8 mouse cellular contexts compared by ENCODE assay signal in the genomic region with DNA sequence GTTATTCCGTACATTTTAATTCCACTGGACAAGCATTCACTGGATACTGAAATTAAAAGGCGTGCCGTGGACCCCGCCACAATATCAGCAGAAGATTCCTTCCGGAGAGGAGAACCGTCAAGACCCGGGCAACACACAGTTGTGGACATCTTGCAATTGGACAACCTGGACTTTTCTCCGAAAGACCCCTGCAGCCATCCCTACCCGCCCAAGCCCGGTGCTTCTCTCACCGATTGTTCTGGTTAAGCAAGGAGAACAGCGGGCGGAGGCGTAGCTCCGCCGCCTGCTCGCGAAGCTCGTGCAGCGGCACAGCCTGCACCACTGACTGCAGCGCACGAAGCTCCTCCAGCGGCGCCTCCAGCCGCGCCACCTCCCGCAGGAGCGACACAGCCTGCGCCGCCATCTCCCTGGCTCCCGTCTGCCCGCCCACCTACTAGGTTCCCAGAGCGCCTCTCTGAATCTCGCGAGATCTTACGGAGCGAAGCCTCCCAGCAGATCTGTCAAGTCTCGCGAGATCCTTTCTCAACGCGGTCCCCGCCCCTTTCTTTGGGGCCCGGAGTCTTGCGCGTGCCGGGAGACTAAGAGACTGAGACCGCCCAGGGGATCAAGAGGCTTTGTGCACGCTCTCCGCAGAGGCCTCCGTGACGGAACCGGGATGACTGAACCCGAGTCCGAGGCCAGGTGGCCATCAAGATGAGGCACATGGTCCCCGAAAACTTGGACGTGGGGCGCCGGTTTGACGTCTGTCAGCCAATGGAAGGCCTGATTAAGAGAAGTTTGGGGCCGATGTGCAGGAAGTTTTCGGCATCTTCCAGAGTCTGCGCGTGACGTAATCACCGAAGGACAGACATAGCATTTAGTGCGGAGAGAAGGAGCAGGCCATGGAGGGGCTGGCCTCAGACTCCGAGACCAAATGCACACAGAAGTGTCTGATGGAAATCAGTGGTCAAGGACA. TPM values are rescaled to one million over a fixed set of nuclear protein-coding genes. Genes with fewer than 3 reads are reported as not detected.
A peak's percentile ranks its signal among the peaks of the same experiment; 100 is the strongest.
DNase-seq lines count a peak whose midpoint lies in the region; ATAC-seq lines count a peak whose summit lies in the region.

No protein-coding gene starts in this region.

- under 1% methylated on average over 67 of the region's 67 CpGs for WGBS in heart, embryonic 13.5 days
- WGBS in liver, embryonic 12.5 days (ENCODE audit: insufficient replicate concordance) = under 1% methylated on average over 67 of the region's 67 CpGs
- under 1% methylated on average over 67 of the region's 67 CpGs for WGBS in stomach, embryonic 15.5 days

- peak overlapping the region; percentile 90 for H3K27ac ChIP-seq in brown adipose tissue, adult 24 weeks (replicated peaks; ENCODE audit: low read depth, low read length)
- H3K27ac ChIP-seq in heart, embryonic 13.5 days (replicated peaks) = peak overlapping the region; percentile 94
- peak overlapping the region; percentile 98 for H3K27ac ChIP-seq in liver, embryonic 12.5 days
- H3K27ac ChIP-seq in stomach, embryonic 15.5 days = peak overlapping the region; percentile 96

- H3K27me3 ChIP-seq in heart, embryonic 13.5 days (replicated peaks) = peaks cover 29% of the 10 kb centered on the region
- peaks cover 32% of the 10 kb centered on the region for H3K27me3 ChIP-seq in liver, embryonic 12.5 days (replicated peaks)
- no peaks in the 10 kb centered on the region for H3K27me3 ChIP-seq in stomach, embryonic 15.5 days (replicated peaks)

- peak; percentile 96 for ATAC-seq in heart, embryonic 13.5 days (ENCODE audit: extremely low read depth, insufficient number of reproducible peaks, low FRiP score, low TSS enrichment)
- peak; percentile 89 for ATAC-seq in liver, embryonic 12.5 days
- peak; percentile 92 for ATAC-seq in stomach, embryonic 15.5 days (ENCODE audit: insufficient read depth, low FRiP score, low read depth)

- peak; percentile 99 for DNase-seq in CD4-positive, CD25-positive, alpha-beta regulatory T cell, adult 2 months (ENCODE audit: low read depth, low spot score)
- peak; percentile 71 for DNase-seq in fat pad, adult 2 months (ENCODE audit: extremely low read depth, low read depth, low spot score)
- peak; percentile 96 for DNase-seq in kidney, postnatal 10 days
- peak; percentile 92 to 93 for DNase-seq in natural killer cell, adult 2 months (ENCODE audit: low spot score in 2 of 2)

- H3K36me3 ChIP-seq in heart, embryonic 13.5 days = peaks cover 6% of the 10 kb centered on the region
- H3K36me3 ChIP-seq in liver, embryonic 12.5 days = peaks cover 28% of the 10 kb centered on the region
- H3K36me3 ChIP-seq in stomach, embryonic 15.5 days = peaks cover under 1% of the 10 kb centered on the region; the same call in 1 of the 2 replicates

- H3K4me1 ChIP-seq in brown adipose tissue, adult 24 weeks (ENCODE audit: control insufficient read depth, insufficient read depth, insufficient read length, low read length) = peaks cover 4% of the 10 kb centered on the region; the same call in 1 of the 2 replicates
- H3K4me1 ChIP-seq in heart, embryonic 13.5 days = peaks cover 39% of the 10 kb centered on the region
- H3K4me1 ChIP-seq in liver, embryonic 12.5 days = peaks cover 45% of the 10 kb centered on the region
- H3K4me1 ChIP-seq in stomach, embryonic 15.5 days = peaks cover 18% of the 10 kb centered on the region; the same call in 1 of the 2 replicates

- peak overlapping the region; percentile 81 for H3K4me3 ChIP-seq in brown adipose tissue, adult 24 weeks (ENCODE audit: insufficient read depth, low read depth, low read length)
- H3K4me3 ChIP-seq in heart, embryonic 13.5 days = peak overlapping the region; percentile 93
- peak overlapping the region; percentile 86 for H3K4me3 ChIP-seq in liver, embryonic 12.5 days
- H3K4me3 ChIP-seq in stomach, embryonic 15.5 days (replicated peaks) = peak overlapping the region; percentile 92

- peak overlapping the region; percentile 85 for H3K4me2 ChIP-seq in heart, embryonic 13.5 days
- H3K4me2 ChIP-seq in liver, embryonic 12.5 days = peak overlapping the region; percentile 89
- peak overlapping the region; percentile 69 for H3K4me2 ChIP-seq in stomach, embryonic 15.5 days

- no peaks in the 10 kb centered on the region for H3K9me3 ChIP-seq in heart, embryonic 13.5 days
- no peaks in the 10 kb centered on the region for H3K9me3 ChIP-seq in liver, embryonic 12.5 days (replicated peaks)
- H3K9me3 ChIP-seq in stomach, embryonic 15.5 days = no peaks in the 10 kb centered on the region

- H3K9ac ChIP-seq in heart, embryonic 13.5 days = peak overlapping the region; percentile 96
- peak overlapping the region; percentile 93 for H3K9ac ChIP-seq in liver, embryonic 12.5 days
- peak overlapping the region; percentile 99 for H3K9ac ChIP-seq in stomach, embryonic 15.5 days

RNA-seq across cellular contexts. Expression of gene Cutal, which starts 3.4 kb away (rescaled TPM):
- polyA plus RNA-seq in brown adipose tissue, adult 24 weeks (2012; ENCODE audit: insufficient read depth, insufficient read length, missing spikeins) = not detected in 2 replicates
- 0.14 and 0.20 TPM in 2 replicates for polyA plus RNA-seq in heart, embryonic 13.5 days (2015; fragmentation: Nextera tagmentation; extraction: Ambion mirVana)
- 2.2 and 2.3 TPM in 2 replicates for polyA plus RNA-seq in liver, embryonic 12.5 days (2016; fragmentation: Nextera tagmentation; extraction: Ambion mirVana)
- polyA plus RNA-seq in stomach, embryonic 15.5 days (2015; fragmentation: Nextera tagmentation; extraction: Ambion mirVana) = 1.6 and 1.7 TPM in 2 replicates

RNA-seq across cellular contexts. Expression of gene Psmd5, which starts 4.0 kb away (rescaled TPM):
- polyA plus RNA-seq in brown adipose tissue, adult 24 weeks (2012; ENCODE audit: insufficient read depth, insufficient read length, missing spikeins) = 33.2 and 33.9 TPM in 2 replicates
- polyA plus RNA-seq in heart, embryonic 13.5 days (2015; fragmentation: Nextera tagmentation; extraction: Ambion mirVana) = 58.2 and 59.0 TPM in 2 replicates
- 103 and 109 TPM in 2 replicates for polyA plus RNA-seq in liver, embryonic 12.5 days (2016; fragmentation: Nextera tagmentation; extraction: Ambion mirVana)
- 84.9 and 93.1 TPM in 2 replicates for polyA plus RNA-seq in stomach, embryonic 15.5 days (2015; fragmentation: Nextera tagmentation; extraction: Ambion mirVana)

RNA-seq across cellular contexts. Expression of gene Gm34653, which starts 38.0 kb away (rescaled TPM):
- not detected in 2 replicates for polyA plus RNA-seq in brown adipose tissue, adult 24 weeks (2012; ENCODE audit: insufficient read depth, insufficient read length, missing spikeins)
- not detected in 2 replicates for polyA plus RNA-seq in heart, embryonic 13.5 days (2015; fragmentation: Nextera tagmentation; extraction: Ambion mirVana)
- polyA plus RNA-seq in liver, embryonic 12.5 days (2016; fragmentation: Nextera tagmentation; extraction: Ambion mirVana) = 0.07 TPM in 2 replicates
- polyA plus RNA-seq in stomach, embryonic 15.5 days (2015; fragmentation: Nextera tagmentation; extraction: Ambion mirVana) = not detected in 2 replicates

RNA-seq across cellular contexts. Expression of gene Phf19, which starts 43.0 kb away (rescaled TPM):
- 2.3 and 2.4 TPM in 2 replicates for polyA plus RNA-seq in brown adipose tissue, adult 24 weeks (2012; ENCODE audit: insufficient read depth, insufficient read length, missing spikeins)
- polyA plus RNA-seq in heart, embryonic 13.5 days (2015; fragmentation: Nextera tagmentation; extraction: Ambion mirVana) = 3.0 and 3.2 TPM in 2 replicates
- 3.1 and 3.7 TPM in 2 replicates for polyA plus RNA-seq in liver, embryonic 12.5 days (2016; fragmentation: Nextera tagmentation; extraction: Ambion mirVana)
- polyA plus RNA-seq in stomach, embryonic 15.5 days (2015; fragmentation: Nextera tagmentation; extraction: Ambion mirVana) = 5.9 and 7.2 TPM in 2 replicates

RNA-seq across cellular contexts. Expression of gene Fbxw2, which starts 44.7 kb away (rescaled TPM):
- polyA plus RNA-seq in brown adipose tissue, adult 24 weeks (2012; ENCODE audit: insufficient read depth, insufficient read length, missing spikeins) = 55.3 and 59.9 TPM in 2 replicates
- polyA plus RNA-seq in heart, embryonic 13.5 days (2015; fragmentation: Nextera tagmentation; extraction: Ambion mirVana) = 55.0 and 66.1 TPM in 2 replicates
- 68.6 and 71.9 TPM in 2 replicates for polyA plus RNA-seq in liver, embryonic 12.5 days (2016; fragmentation: Nextera tagmentation; extraction: Ambion mirVana)
- polyA plus RNA-seq in stomach, embryonic 15.5 days (2015; fragmentation: Nextera tagmentation; extraction: Ambion mirVana) = 83.6 and 83.9 TPM in 2 replicates

Comparison
In these comparisons a context has a peak if more than half of its experiments do, and no peak if none do; other contexts are left out.
1. Peak in every context shown above with its lines: DNase-seq, ATAC-seq, H3K4me3 ChIP-seq and H3K27ac ChIP-seq.